ENCODE assay signal across 32 mouse cellular contexts in genomic region chr2:82181010-82181409, GRCm38 (mm10).
"Had no signal": no experiment of that assay in that cellular context is flagged by ENCODE, and none has a peak within 500 bp of the region (broad histone marks: within the 10 kb centered on the region; RNA-seq: fewer than 3 reads in every experiment).

No protein-coding gene starts in this region.

- DNase-seq: left cerebral cortex, postnatal 4 days; liver; liver, embryonic 13.5 days; liver, postnatal 0 days; lung, adult 18-20 months; lung, adult 2 months; lung, embryonic 14.5 days; lung, postnatal 10 days; lung, postnatal 14 days; lung, postnatal 36 days; lung, postnatal 4 days; midbrain, embryonic 14.5 days had no signal

- H3K4me2 ChIP-seq: limb, embryonic 12.5 days; limb, embryonic 13.5 days; limb, embryonic 15.5 days; liver, embryonic 11.5 days; liver, embryonic 12.5 days; liver, embryonic 13.5 days; liver, embryonic 15.5 days; lung, embryonic 14.5 days; lung, embryonic 15.5 days; midbrain, embryonic 11.5 days; midbrain, embryonic 12.5 days; midbrain, embryonic 13.5 days; midbrain, embryonic 15.5 days had no signal

- H3K9me3 ChIP-seq: limb, embryonic 10.5 days; limb, embryonic 12.5 days; limb, embryonic 13.5 days; limb, embryonic 15.5 days; liver, embryonic 12.5 days; liver, embryonic 13.5 days; liver, embryonic 15.5 days; lung, embryonic 15.5 days; megakaryocyte, embryonic 14.5 days; midbrain, embryonic 10.5 days; midbrain, embryonic 12.5 days; midbrain, embryonic 13.5 days; midbrain, embryonic 15.5 days had no signal

- H3K9ac ChIP-seq: limb, embryonic 12.5 days; limb, embryonic 13.5 days; limb, embryonic 15.5 days; liver, embryonic 12.5 days; liver, embryonic 13.5 days; liver, embryonic 14.5 days; liver, embryonic 15.5 days; liver, postnatal 0 days; lung, embryonic 14.5 days; lung, embryonic 15.5 days; midbrain, embryonic 12.5 days; midbrain, embryonic 13.5 days; midbrain, embryonic 15.5 days had no signal

- H3K27me3 ChIP-seq: limb, embryonic 12.5 days; limb, embryonic 13.5 days; limb, embryonic 15.5 days; liver, embryonic 12.5 days; liver, embryonic 13.5 days; liver, embryonic 15.5 days; lung, embryonic 15.5 days; megakaryocyte, embryonic 14.5 days; midbrain, embryonic 12.5 days; midbrain, embryonic 13.5 days; midbrain, embryonic 15.5 days had no signal

- ATAC-seq: liver, embryonic 12.5 days; liver, postnatal 0 days; lung, postnatal 0 days; midbrain, embryonic 13.5 days; midbrain, embryonic 15.5 days; midbrain, embryonic 16.5 days had no signal

- H3K27ac ChIP-seq: left cerebral cortex, adult 2 months; limb, embryonic 10.5 days; limb, embryonic 12.5 days; limb, embryonic 13.5 days; limb, embryonic 15.5 days; liver, embryonic 12.5 days; liver, embryonic 13.5 days; liver, embryonic 14.5 days; liver, embryonic 15.5 days; lung, embryonic 15.5 days; macrophage; midbrain, embryonic 10.5 days; midbrain, embryonic 12.5 days; midbrain, embryonic 13.5 days; midbrain, embryonic 15.5 days had no signal

- H3K4me1 ChIP-seq: limb, embryonic 10.5 days; limb, embryonic 12.5 days; limb, embryonic 13.5 days; limb, embryonic 15.5 days; liver, embryonic 12.5 days; liver, embryonic 13.5 days; liver, embryonic 15.5 days; lung, embryonic 15.5 days; megakaryocyte, embryonic 14.5 days; midbrain, embryonic 10.5 days; midbrain, embryonic 12.5 days; midbrain, embryonic 13.5 days; midbrain, embryonic 15.5 days had no signal

- H3K36me3 ChIP-seq: limb, embryonic 10.5 days; limb, embryonic 12.5 days; limb, embryonic 13.5 days; limb, embryonic 15.5 days; liver, embryonic 12.5 days; liver, embryonic 13.5 days; liver, embryonic 15.5 days; lung, embryonic 15.5 days; midbrain, embryonic 10.5 days; midbrain, embryonic 12.5 days; midbrain, embryonic 13.5 days; midbrain, embryonic 15.5 days had no signal

- H3K4me3 ChIP-seq: left cerebral cortex, adult 2 months; limb, embryonic 10.5 days; limb, embryonic 12.5 days; limb, embryonic 13.5 days; limb, embryonic 15.5 days; liver, embryonic 12.5 days; liver, embryonic 13.5 days; liver, embryonic 15.5 days; lung, embryonic 15.5 days; megakaryocyte, embryonic 14.5 days; midbrain, embryonic 10.5 days; midbrain, embryonic 12.5 days; midbrain, embryonic 13.5 days; midbrain, embryonic 15.5 days; myocyte had no signal
